Mouse (Mus musculus): ENCODE measurements around the gene Tcf7l1.

Tcf7l1 gene

DNA sequence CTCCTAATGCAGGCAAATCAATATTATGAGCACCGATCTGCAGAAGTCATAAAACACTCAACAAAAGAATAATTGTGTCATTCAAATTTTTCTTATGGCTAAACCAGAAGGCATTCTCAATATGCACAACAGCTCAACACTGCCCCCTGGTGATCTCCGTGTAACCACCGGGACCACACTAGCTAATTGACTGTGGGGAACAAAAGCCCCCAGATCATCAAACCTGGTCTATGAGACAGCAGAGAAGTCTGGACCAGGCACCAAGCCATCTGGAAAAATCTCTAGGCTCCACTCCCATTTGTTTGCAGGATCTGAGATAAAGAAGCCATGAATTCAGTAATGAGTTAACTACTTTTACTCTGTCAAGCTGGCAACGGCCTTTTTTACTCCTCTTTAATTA lies 122.0 kb downstream of the Tcf7l1 start:
- DNase-seq (ENCODE audit: extremely low spot score, low spot score) = no peak

DNA sequence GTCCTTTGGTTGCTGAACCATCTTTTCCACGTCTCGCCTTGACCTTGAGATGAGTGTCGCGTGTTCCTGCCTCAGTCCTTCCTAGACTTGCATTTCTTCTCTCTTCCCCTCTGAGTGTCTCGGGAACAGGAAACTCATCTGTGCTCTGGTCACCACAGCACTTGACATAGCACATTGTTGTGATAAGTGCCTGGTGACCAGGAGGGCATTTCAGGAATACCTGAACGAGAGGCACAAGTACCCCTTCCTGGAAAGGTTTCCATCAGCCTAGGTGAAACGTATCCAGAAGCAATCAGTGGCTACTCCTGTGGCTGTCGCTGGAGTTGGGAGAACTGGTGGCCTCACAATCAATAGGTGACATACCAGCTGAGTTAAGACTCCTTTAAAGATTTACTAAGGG lies 124.8 kb downstream of the Tcf7l1 start:
- no peak for DNase-seq (ENCODE audit: extremely low spot score, low spot score)

- DNase-seq (ENCODE audit: extremely low spot score, low spot score) = no peak
Observed at GRCm38 (mm10) chr6:72663000-72663399, 126.1 kb downstream of the Tcf7l1 start.

DNA sequence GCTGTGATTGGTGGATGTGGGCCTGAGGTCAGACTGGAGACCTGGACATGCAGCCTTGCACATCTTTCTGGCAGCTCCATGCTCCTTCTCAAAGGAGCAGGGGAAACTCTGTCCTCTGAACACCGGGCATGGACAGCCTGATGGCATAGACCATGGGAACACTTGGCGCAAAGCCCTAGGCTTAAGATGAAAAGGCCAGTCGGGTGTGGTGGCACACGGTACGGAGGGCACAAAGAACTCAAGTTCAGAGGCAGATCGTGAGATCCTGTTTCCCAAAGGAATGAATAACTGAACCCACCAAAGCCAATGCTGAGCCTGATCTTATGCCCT lies 128.7 kb downstream of the Tcf7l1 start:
- no peak for DNase-seq (ENCODE audit: extremely low spot score, low spot score)

DNA sequence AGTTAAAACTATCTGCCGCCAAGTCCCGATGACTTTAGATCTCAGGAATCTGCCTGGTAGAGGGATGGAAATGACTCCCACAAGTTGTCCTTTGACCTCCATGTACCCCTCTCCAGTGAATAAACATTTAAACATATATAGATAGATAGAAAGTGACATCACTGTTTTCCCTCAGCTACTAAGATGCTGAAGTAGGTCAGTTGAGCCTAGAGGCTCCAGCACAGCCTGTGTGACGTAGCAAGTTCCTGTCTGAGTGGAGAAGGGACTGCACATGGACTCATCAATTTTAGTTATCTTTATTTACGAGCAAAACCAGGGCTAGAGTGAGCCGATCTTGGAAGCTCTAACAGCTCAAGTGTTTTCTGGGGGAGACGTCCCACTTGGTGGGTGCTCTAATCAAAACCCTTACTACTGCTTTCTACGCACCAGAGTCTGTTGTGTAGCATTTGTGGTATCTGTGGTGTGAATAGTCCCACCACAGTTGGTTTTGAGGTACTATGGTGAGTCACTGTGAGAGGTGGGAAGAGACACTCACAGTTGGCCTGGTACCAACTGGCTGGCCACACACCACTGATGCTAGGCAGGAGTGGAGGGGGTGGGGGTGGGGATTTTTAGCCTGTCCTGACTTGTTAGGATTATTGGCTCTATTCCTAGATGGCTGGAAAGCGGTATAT lies 129.2 kb downstream of the Tcf7l1 start:
- DNase-seq (ENCODE audit: extremely low spot score, low spot score) = no peak

DNA sequence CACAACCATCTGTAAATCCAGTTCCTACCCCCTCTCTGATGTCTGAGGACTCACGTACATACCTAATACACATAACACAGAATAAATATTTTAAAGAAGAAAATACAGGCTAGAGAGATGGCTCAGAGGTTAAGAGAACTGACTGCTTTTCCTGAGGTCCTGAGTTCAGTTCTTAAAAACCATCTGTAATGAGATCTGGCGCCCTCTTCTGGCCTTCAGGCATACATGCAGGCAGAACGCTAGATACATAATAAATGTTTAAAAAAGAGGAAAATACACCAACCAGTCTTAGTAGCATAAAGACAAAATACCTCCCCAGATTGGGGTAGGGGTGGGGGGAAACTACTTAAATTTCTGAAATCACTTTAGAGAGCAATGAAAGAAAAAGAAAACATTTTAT lies 131.0 kb downstream of the Tcf7l1 start:
- DNase-seq (ENCODE audit: extremely low spot score, low spot score) = no peak

DNA sequence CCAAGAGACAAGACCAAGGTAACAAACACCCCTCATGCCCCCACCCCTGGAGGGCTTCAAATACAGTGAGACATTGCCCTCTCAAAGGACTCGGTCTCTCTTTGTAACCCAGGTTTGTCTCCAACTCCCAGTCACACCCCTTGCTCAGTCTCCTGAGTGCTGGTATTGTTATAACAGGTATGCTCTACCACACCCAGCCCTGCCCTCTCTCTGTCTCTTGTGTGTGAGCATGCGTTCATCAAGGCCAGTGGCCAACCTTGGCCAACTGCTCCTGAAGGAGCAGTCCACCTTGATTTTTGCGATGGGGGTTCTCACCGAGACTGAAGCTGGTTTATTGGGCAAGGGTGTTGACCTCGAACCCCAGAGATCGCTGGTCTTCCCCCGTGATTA lies 133.0 kb downstream of the Tcf7l1 start:
- DNase-seq (ENCODE audit: extremely low spot score, low spot score) = no peak

- DNase-seq (ENCODE audit: extremely low spot score, low spot score) = peak; percentile 83
Observed at GRCm38 (mm10) chr6:72655309-72656052, 133.6 kb downstream of the Tcf7l1 start.

- DNase-seq (ENCODE audit: extremely low spot score, low spot score) = no peak
Observed at GRCm38 (mm10) chr6:72654355-72654754, 134.7 kb downstream of the Tcf7l1 start.

- DNase-seq (ENCODE audit: extremely low spot score, low spot score) = no peak
Observed at GRCm38 (mm10) chr6:72653419-72653818, 135.6 kb downstream of the Tcf7l1 start.

DNA sequence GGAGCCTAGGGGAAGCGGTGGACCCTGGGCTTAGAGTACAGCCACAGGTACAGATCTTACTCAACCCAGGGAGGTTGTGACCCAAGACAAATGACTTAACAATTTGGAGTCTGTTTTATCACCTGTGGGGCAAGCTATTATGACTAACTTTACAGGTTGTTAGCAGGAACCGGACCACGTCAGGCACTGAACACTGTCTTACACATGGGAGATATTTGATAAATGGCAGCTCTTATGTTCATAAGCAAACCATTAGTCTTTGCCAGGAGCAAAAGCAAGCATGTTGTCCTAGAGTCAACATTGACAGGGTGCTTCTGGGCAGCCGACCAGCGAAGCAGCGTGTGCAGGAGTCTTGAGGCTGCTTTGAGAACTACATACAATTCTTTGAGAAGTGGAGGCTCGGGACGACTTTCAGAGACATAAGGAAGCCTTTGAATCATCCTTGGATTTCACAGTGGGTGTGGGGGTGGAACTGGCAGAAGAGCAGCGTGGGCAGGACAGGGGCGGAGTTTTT lies 138.7 kb downstream of the Tcf7l1 start:
- no peak for DNase-seq (ENCODE audit: extremely low spot score, low spot score)

GRCm38 (mm10) chr6:72648002-72648595 lies 141.0 kb downstream of the Tcf7l1 start:
- peak; percentile 50 for DNase-seq (ENCODE audit: extremely low spot score, low spot score)

DNA sequence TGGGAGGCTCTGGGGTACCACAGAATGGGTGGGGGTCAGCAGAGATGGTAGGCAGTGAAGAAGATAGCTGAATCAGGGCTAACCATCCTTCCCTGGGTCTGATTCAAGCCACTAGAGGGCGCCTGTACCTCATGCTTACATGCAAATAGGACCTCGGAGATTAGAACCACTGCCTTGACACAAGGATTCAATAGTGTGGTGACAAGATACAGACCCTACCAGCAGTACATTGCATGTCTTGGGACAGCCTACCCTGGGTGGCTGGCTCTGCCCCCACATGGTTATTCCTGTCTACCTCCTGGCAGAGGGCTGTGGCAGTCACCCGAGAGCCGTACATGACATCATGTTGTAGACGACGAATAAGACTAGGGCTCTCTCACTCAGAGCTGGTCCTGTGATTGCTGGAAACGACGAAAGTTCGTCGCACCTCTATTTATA lies 141.7 kb downstream of the Tcf7l1 start:
- DNase-seq (ENCODE audit: extremely low spot score, low spot score) = peak; percentile 74

GRCm38 (mm10) chr6:72645364-72645763 lies 143.7 kb downstream of the Tcf7l1 start:
- no peak for DNase-seq (ENCODE audit: extremely low spot score, low spot score)

DNA sequence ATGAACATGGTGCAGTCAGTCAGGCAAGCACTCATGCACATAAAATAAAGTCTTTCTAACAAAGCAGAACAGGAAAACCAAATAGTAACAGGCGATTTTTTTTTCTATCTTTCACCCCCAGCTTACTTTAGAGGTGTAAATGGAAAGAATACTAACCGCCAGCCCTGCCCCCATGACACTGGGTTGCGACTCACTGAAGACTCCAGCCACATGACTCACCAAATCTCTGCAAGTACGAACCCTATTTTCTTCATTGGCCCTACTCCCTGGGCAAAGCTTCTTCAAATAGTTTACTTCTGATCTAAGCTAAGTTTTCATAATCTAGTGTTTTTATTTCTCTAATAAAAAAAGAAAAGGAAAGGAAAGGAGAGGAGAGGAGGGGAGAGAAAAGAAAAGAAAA lies 144.5 kb downstream of the Tcf7l1 start:
- DNase-seq (ENCODE audit: extremely low spot score, low spot score) = no peak

GRCm38 (mm10) chr6:72641218-72641954 lies 147.7 kb downstream of the Tcf7l1 start:
- DNase-seq (ENCODE audit: extremely low spot score, low spot score) = no peak

- no peak for DNase-seq (ENCODE audit: extremely low spot score, low spot score)
Observed at GRCm38 (mm10) chr6:72636940-72637339, 152.1 kb downstream of the Tcf7l1 start.

- DNase-seq (ENCODE audit: extremely low spot score, low spot score) = peak; percentile 57
Observed at GRCm38 (mm10) chr6:72635760-72636431, 153.2 kb downstream of the Tcf7l1 start.

DNA sequence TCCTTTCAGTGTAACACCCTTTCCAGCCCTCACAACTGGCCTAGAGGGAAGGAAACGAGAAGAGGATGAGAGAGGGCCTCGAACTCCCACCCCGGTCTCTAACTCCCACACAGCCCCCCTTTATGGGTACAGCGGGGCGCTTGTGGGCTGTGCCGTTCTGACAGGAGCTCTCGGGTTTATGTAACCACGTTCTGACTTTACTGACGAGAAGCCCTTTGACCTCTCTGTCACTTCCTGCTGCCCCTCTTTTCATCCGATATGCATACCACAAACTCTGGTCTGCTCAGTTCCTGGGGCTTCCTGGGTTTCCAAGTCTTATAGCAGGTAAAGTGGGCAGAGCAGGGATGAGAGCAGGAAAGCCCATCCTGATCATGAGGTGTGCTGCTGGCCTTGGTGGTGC lies 154.7 kb downstream of the Tcf7l1 start:
- DNase-seq (ENCODE audit: extremely low spot score, low spot score) = no peak

DNA sequence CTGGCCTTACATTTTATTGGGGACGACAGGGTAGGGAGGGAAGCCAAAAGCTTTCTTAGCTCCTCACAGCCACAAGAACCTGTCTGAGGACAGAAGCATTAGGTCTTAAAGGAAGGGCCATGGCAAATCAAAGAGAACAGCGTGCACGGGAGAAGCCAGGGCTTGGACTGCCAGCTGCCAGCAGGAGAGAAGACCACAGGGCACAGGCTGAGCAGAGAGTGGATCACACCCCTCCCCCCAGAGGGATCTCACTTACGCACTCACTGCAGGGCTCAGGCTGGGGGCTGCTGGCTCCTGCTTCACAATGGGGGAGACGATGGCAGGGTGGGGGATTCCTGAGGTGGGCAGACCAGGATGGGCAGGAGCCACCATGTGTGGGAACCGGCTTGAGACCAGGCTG lies 157.4 kb downstream of the Tcf7l1 start:
- DNase-seq (ENCODE audit: extremely low spot score, low spot score) = no peak

DNA sequence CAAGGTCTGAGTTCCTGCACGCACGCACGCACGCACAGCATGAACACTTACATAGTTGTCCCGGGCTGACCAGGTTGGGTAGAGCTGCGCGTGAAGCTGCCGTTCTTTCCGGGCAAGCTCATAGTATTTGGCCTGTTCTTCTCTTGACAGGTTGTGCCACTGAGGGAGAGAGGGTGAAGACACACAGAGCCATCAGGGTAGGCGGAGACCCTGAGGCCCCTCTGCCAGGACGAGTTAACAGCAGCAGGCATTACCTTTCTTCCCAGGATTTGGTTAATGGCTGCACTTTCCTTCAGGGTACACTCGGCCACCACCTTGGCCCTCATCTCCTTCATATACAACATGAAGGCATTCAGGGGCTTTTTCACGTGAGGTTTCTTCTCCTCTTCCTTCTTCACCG lies 158.1 kb downstream of the Tcf7l1 start:
- no peak for DNase-seq (ENCODE audit: extremely low spot score, low spot score)
